Mouse (Mus musculus) CD8-positive naive resting alpha-beta T cell, adult 57 days (primary cell): ENCODE measurements around the gene Atl3. TPM values are rescaled to one million over a fixed set of nuclear protein-coding genes. Genes with fewer than 3 reads are reported as not detected.

Experiments
- total RNA-seq: library from RNA; stranded (reverse); gene quantifications from one replicate; pipeline ENCODE4 v1.2.4, GENCODE M21; 2023

Gene Atl3
- 49.9 TPM for total RNA-seq

GRCm38 (mm10) chr19:7493352-7494186 is at the start of gene Atl3:
Atl3 (plus strand) TSS chr19:7494040.

GRCm38 (mm10) chr19:7482599-7483511 is 11.0 kb upstream of the Atl3 start, which contains the start of gene Rtn3:
Rtn3 (minus strand) TSS chr19:7483281.

GRCm38 (mm10) chr19:7557328-7557822 is 63.5 kb downstream of the Atl3 start, which contains the start of gene Pla2g16:
Pla2g16 (plus strand) TSS chr19:7557459.

Other genes starting within 250 kb of the Atl3 start
- gene Rcor2, start 226.7 kb upstream of the Atl3 start, total RNA-seq: 0.89 TPM
- gene Mark2, start 152.2 kb upstream of the Atl3 start, total RNA-seq: 267 TPM
- 34.2 TPM for gene Spindoc, start 111.0 kb upstream of the Atl3 start, total RNA-seq
- gene 2700081O15Rik, start 76.4 kb upstream of the Atl3 start, total RNA-seq: 5.4 TPM
- 49.6 TPM for gene Rtn3, start 10.8 kb upstream of the Atl3 start, total RNA-seq
- gene Pla2g16, start 63.4 kb downstream of the Atl3 start, total RNA-seq: 20.4 TPM
- not detected for gene Lgals12, start 113.2 kb downstream of the Atl3 start, total RNA-seq
- gene Hrasls5, start 118.5 kb downstream of the Atl3 start, total RNA-seq: not detected
- not detected for gene Slc22a19, start 217.3 kb downstream of the Atl3 start, total RNA-seq